Mouse (Mus musculus): ENCODE measurements around the gene 4930451I11Rik. TPM values are rescaled to one million over a fixed set of nuclear protein-coding genes. Genes with fewer than 3 reads are reported as not detected.

4930451I11Rik gene
- not detected in 2 replicates for polyA plus RNA-seq (2016; fragmentation: Nextera tagmentation; extraction: Ambion mirVana)

GRCm38 (mm10) chr7:126831539-126831938 lies at the start of gene 4930451I11Rik:
4930451I11Rik (minus strand) TSS chr7:126831639.
- whole genome bisulfite sequencing, result 64% methylated on average over 5 of the region's 5 CpGs
- no peak for ATAC-seq (ENCODE audit: low FRiP score, low read depth)

GRCm38 (mm10) chr7:126881040-126881439 lies 49.6 kb upstream of the 4930451I11Rik start:
- Histone ChIP-seq H3K36me3 (peaks cover 45% of the 10 kb centered on the region), H3K27me3 (no peaks in the 10 kb centered on the region), H3K9ac (replicated peaks) (0 out of 2 replicates have a peak overlapping the region, but pooled peaks have one; percentile 93), H3K4me2 (replicated peaks) (peak overlapping the region; percentile 100), H3K9me3 (no peaks in the 10 kb centered on the region), H3K27ac (replicated peaks) (no peak overlapping the region), H3K4me3 (no peak overlapping the region; the same call in 1 of the 2 replicates), H3K4me1 (peaks cover 34% of the 10 kb centered on the region)
- 85% methylated on average over 6 of the region's 6 CpGs for WGBS
- no peak for ATAC-seq (ENCODE audit: low FRiP score, low read depth)

More at GRCm38 (mm10) chr7:126831539-126831938, at the start of gene 4930451I11Rik:
- Histone ChIP-seq H3K4me2 (replicated peaks) (peak within 1 kb of the TSS; percentile 57), H3K4me1 (peaks cover 11% of the 10 kb centered on the region), H3K27me3 (peaks cover 12% of the 10 kb centered on the region), H3K4me3 (peak within 1 kb of the TSS; percentile 33), H3K36me3 (peaks cover 18% of the 10 kb centered on the region; the same call in 1 of the 2 replicates), H3K27ac (replicated peaks) (no peak within 1 kb of the TSS), H3K9ac (replicated peaks) (0 out of 2 replicates have a peak within 1 kb of the TSS, but pooled peaks have one; percentile 20), H3K9me3 (no peaks in the 10 kb centered on the region)

GRCm38 (mm10) chr7:126877239-126877638 lies 45.8 kb upstream of the 4930451I11Rik start:
- peaks cover 83% of the 10 kb centered on the region for H3K36me3 ChIP-seq
- no peak for ATAC-seq (ENCODE audit: low FRiP score, low read depth)

GRCm38 (mm10) chr7:126870520-126870891 lies 39.1 kb upstream of the 4930451I11Rik start:
- no peak overlapping the region for H3K4me2 ChIP-seq (replicated peaks)
- H3K4me3 ChIP-seq, result no peak overlapping the region
- H3K9ac ChIP-seq (replicated peaks), result no peak overlapping the region
- no peak overlapping the region for H3K27ac ChIP-seq (replicated peaks)
- no peaks in the 10 kb centered on the region for H3K9me3 ChIP-seq
- H3K36me3 ChIP-seq, result peaks cover 100% of the 10 kb centered on the region
- ATAC-seq (ENCODE audit: low FRiP score, low read depth), result no peak
- H3K27me3 ChIP-seq, result no peaks in the 10 kb centered on the region
- 100% methylated on average over 2 of the region's 2 CpGs for WGBS
- no peaks in the 10 kb centered on the region for H3K4me1 ChIP-seq

More at GRCm38 (mm10) chr7:126877239-126877638, 45.8 kb upstream of the 4930451I11Rik start:
- H3K4me2 ChIP-seq (replicated peaks), result no peak overlapping the region
- WGBS, result 100% methylated on average over 1 of the region's 1 CpGs
- peaks cover 19% of the 10 kb centered on the region for H3K4me1 ChIP-seq
- no peak overlapping the region for H3K27ac ChIP-seq (replicated peaks)
- H3K27me3 ChIP-seq, result no peaks in the 10 kb centered on the region
- no peak overlapping the region for H3K4me3 ChIP-seq
- no peaks in the 10 kb centered on the region for H3K9me3 ChIP-seq
- no peak overlapping the region for H3K9ac ChIP-seq (replicated peaks)

GRCm38 (mm10) chr7:126869780-126870519 lies 38.5 kb upstream of the 4930451I11Rik start:
- H3K4me3 ChIP-seq, result no peak overlapping the region
- no peaks in the 10 kb centered on the region for H3K27me3 ChIP-seq
- WGBS, result 91% methylated on average over 23 of the region's 23 CpGs
- H3K9me3 ChIP-seq, result no peaks in the 10 kb centered on the region
- H3K36me3 ChIP-seq, result peaks cover 100% of the 10 kb centered on the region
- H3K4me1 ChIP-seq, result no peaks in the 10 kb centered on the region
- H3K4me2 ChIP-seq (replicated peaks), result no peak overlapping the region
- no peak overlapping the region; the same call in 1 of the 2 replicates for H3K9ac ChIP-seq (replicated peaks)
- no peak overlapping the region for H3K27ac ChIP-seq (replicated peaks)
- ATAC-seq (ENCODE audit: low FRiP score, low read depth), result no peak

GRCm38 (mm10) chr7:126868003-126868402 lies 36.6 kb upstream of the 4930451I11Rik start:
- Histone ChIP-seq H3K9me3 (no peaks in the 10 kb centered on the region), H3K27ac (replicated peaks) (no peak overlapping the region), H3K4me3 (no peak overlapping the region), H3K4me1 (peaks cover 17% of the 10 kb centered on the region), H3K9ac (replicated peaks) (no peak overlapping the region), H3K36me3 (peaks cover 96% of the 10 kb centered on the region), H3K4me2 (replicated peaks) (no peak overlapping the region), H3K27me3 (no peaks in the 10 kb centered on the region)
- 85% methylated on average over 12 of the region's 12 CpGs for WGBS
- no peak for ATAC-seq (ENCODE audit: low FRiP score, low read depth)

- no peak for ATAC-seq (ENCODE audit: low FRiP score, low read depth)
- WGBS, result 95% methylated on average over 2 of the region's 2 CpGs
- Histone ChIP-seq H3K27ac (replicated peaks) (no peak overlapping the region), H3K9ac (replicated peaks) (no peak overlapping the region), H3K36me3 (peaks cover 91% of the 10 kb centered on the region), H3K9me3 (no peaks in the 10 kb centered on the region), H3K4me1 (peaks cover 22% of the 10 kb centered on the region), H3K4me2 (replicated peaks) (no peak overlapping the region), H3K4me3 (no peak overlapping the region), H3K27me3 (no peaks in the 10 kb centered on the region)
Observed at GRCm38 (mm10) chr7:126867534-126867933, 36.1 kb upstream of the 4930451I11Rik start.

- Histone ChIP-seq H3K4me3 (peak overlapping the region; percentile 59), H3K27me3 (no peaks in the 10 kb centered on the region), H3K4me1 (peaks cover 32% of the 10 kb centered on the region), H3K9ac (replicated peaks) (peak overlapping the region; percentile 65), H3K4me2 (replicated peaks) (peak overlapping the region; percentile 81), H3K36me3 (peaks cover 61% of the 10 kb centered on the region), H3K9me3 (no peaks in the 10 kb centered on the region), H3K27ac (replicated peaks) (peak overlapping the region; percentile 63)
- WGBS, result 64% methylated on average over 6 of the region's 6 CpGs
- ATAC-seq (ENCODE audit: low FRiP score, low read depth), result no peak
Observed at GRCm38 (mm10) chr7:126863791-126864190, 32.4 kb upstream of the 4930451I11Rik start.

- Histone ChIP-seq H3K9ac (replicated peaks) (peak within 1 kb of the TSS; percentile 69), H3K4me3 (peak within 1 kb of the TSS; percentile 59), H3K27me3 (no peaks in the 10 kb centered on the region), H3K4me2 (replicated peaks) (peak within 1 kb of the TSS; percentile 81), H3K4me1 (peaks cover 37% of the 10 kb centered on the region), H3K27ac (replicated peaks) (peak within 1 kb of the TSS; percentile 84), H3K9me3 (no peaks in the 10 kb centered on the region), H3K36me3 (peaks cover 60% of the 10 kb centered on the region)
- peak; percentile 57 for ATAC-seq (ENCODE audit: low FRiP score, low read depth)
- under 1% methylated on average over 41 of the region's 41 CpGs for WGBS
Observed at GRCm38 (mm10) chr7:126862147-126862784, 30.8 kb upstream of the 4930451I11Rik start, which contains the start of gene Ino80e. Ino80e (minus strand) TSS chr7:126862377.

GRCm38 (mm10) chr7:126861429-126862130 lies 30.1 kb upstream of the 4930451I11Rik start, which contains the start of gene Hirip3:
Hirip3 (plus strand) TSS chr7:126861972.
- peaks cover 60% of the 10 kb centered on the region for H3K36me3 ChIP-seq
- no peaks in the 10 kb centered on the region for H3K9me3 ChIP-seq
- WGBS, result 3% methylated on average over 42 of the region's 42 CpGs

GRCm38 (mm10) chr7:126860987-126861386 lies 29.5 kb upstream of the 4930451I11Rik start:
- Histone ChIP-seq H3K4me2 (replicated peaks) (peak overlapping the region; percentile 81), H3K27ac (replicated peaks) (no peak overlapping the region), H3K9me3 (no peaks in the 10 kb centered on the region), H3K36me3 (peaks cover 60% of the 10 kb centered on the region), H3K4me1 (peaks cover 40% of the 10 kb centered on the region), H3K4me3 (peak overlapping the region; percentile 59), H3K27me3 (no peaks in the 10 kb centered on the region), H3K9ac (replicated peaks) (peak overlapping the region; percentile 69)
- ATAC-seq (ENCODE audit: low FRiP score, low read depth), result no peak
- 74% methylated on average over 5 of the region's 5 CpGs for WGBS

More at GRCm38 (mm10) chr7:126861429-126862130, 30.1 kb upstream of the 4930451I11Rik start, which contains the start of gene Hirip3:
- peaks cover 40% of the 10 kb centered on the region for H3K4me1 ChIP-seq
- peak within 1 kb of the TSS; percentile 69 for H3K9ac ChIP-seq (replicated peaks)
- H3K27ac ChIP-seq (replicated peaks), result peak within 1 kb of the TSS; percentile 84
- H3K27me3 ChIP-seq, result no peaks in the 10 kb centered on the region
- H3K4me3 ChIP-seq, result peak within 1 kb of the TSS; percentile 59
- peak; percentile 90 for ATAC-seq (ENCODE audit: low FRiP score, low read depth)
- peak within 1 kb of the TSS; percentile 81 for H3K4me2 ChIP-seq (replicated peaks)
